Mouse (Mus musculus) retina, adult 2 months (tissue): ENCODE measurements around the gene Cacna1c.

Experiments used
- DNase-seq: peaks from one replicate; pipeline ENCODE4 v3.0.0-alpha.2; 2012; ENCODE audit warnings: low read depth, low spot score

Gene Cacna1c

DNA sequence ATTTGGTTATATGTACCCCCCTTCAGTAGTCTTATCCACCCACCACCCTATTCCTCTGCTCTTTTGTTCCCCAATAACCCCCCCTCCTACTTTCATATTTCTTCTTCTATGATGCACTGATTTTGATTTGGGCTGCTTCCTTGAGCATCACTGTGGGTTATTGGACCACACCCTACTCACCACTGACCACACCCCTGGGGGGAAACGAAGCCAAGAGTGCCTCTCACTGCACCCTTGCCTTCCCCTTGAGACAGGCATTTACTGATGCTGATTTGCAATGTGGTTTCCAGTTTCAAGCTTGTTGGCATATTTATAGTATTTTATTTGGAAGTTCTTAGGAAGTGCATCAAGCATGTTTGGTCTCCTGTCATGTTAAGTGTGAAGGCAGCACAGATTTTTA, 337.8 kb downstream of the Cacna1c start:
- DNase-seq = no peak

GRCm38 (mm10) chr6:118852131-118852530, 344.1 kb downstream of the Cacna1c start:
- DNase-seq = no peak

DNA sequence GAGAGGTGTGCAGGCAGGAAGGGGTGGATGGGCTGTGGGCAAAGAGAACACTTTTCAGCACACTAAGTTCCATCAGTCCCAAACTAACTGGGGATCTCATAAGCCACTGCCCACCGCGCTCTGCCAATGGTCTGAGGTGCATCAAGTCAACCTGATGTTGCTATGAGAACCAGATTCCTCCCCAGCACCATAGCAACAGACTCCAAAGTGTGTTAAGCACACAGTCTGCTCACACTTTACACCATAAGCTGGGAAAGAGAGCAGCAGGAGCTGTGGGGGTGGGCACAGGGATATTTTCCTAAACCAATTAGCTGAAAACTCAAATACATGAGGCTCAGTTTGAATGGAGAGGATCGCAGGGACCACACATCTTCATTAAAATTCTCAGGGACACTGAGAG, 345.1 kb downstream of the Cacna1c start:
- DNase-seq = no peak

DNA sequence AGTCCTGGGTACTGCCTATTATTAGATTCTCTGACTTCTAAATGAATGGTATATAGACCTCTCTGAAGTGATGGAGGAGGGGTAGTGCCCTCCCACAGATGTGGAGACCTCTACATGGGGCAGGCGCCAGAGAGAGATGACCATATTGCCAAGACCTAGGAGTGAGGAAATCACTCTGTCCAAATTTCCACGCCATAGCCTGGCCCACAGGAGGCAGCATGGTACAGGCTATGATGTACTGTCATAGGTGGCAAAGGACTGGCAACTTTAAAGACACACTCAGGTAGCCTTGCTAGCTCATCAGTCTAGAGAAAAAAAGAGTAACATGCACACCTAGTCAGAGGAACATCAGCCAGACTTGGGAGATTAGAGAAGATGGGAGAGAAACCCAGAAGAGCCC, 347.6 kb downstream of the Cacna1c start:
- DNase-seq = no peak

DNA sequence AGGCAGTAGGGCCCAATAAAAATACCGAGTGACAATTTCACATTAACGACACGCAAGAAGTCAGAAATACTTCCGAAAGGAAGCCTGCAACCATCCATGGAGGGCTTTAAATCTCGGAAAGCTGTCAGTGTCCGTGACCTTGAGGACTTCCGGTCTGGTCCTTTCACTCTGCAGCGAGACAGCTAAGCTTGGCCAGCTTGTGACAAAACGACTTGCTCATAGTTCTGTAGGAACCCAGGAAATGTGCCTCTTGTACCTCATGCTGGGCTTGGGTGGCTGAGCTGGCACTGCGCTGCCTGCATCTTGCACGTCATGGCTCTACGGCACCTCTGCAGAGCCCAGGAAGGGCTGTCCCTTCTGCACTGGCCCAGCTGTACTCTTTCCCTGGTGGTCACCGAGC, 348.5 kb downstream of the Cacna1c start:
- DNase-seq = no peak

DNA sequence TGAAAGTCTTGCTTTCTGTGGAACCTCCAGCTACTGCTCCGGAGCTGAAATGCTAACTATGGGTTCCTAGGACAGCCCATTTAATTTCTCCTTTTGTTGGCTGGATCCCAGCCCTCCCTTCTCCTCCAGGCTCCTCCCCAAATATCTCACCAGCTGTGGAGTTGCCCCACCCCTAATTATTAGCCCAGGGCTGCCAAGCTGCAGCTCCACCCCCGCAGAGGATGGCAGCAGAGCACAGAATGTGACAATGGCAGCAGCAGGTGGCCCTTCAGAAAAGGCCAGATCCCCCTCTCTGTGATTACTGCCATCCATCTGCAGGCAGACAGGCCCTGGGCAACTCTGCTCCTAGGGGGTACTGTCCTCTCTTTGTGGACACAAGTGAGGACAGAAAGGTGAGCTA, 350.4 kb downstream of the Cacna1c start:
- DNase-seq = no peak

DNA sequence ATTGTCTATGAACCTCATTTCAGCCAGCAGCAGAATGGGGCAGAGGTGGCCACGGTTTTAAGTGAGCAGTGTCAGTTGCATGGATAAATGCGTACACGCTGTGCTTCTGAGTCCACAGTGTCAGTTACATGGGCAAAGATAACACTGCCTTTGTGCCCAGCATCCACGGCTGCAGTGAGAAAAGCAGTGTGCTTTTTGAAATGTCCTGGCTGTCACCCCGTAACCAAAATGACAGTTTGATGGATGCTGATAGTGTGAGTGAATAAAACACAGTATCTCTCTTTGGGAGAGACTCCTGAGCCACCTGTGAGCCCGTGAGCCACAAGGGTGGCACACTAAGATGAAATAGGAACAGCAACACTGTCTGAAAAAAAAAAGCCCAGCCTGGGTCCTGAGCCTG, 351.0 kb downstream of the Cacna1c start:
- no peak for DNase-seq

GRCm38 (mm10) chr6:118843566-118843965, 352.7 kb downstream of the Cacna1c start:
- DNase-seq = no peak

GRCm38 (mm10) chr6:118841892-118842291, 354.3 kb downstream of the Cacna1c start:
- no peak for DNase-seq

- DNase-seq = no peak
These were observed 357.0 kb downstream of the Cacna1c start for GRCm38 (mm10) chr6:118838919-118839915.

GRCm38 (mm10) chr6:118836693-118837092, 359.5 kb downstream of the Cacna1c start:
- no peak for DNase-seq

- no peak for DNase-seq
These were observed 362.2 kb downstream of the Cacna1c start for GRCm38 (mm10) chr6:118834046-118834445.

DNA sequence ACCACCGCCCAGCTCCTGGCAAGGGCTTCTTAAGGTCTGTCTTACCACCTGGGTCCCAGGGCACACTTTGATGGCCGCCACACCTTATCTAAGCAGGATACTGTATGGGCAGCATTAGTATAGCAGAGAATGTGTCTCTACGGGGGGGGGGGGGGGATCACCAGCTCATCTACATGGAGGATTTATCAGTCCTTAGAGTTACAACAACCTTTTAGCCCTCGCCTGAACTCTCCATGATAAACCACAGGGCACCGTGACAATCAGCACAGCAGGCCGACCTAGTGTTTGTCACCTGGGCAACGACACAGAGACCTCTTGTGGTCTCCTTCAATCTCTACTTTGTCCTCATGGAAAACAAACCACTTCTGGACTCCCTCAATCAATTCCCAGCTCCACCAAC, 363.2 kb downstream of the Cacna1c start:
- DNase-seq = no peak

- no peak for DNase-seq
These were observed 363.6 kb downstream of the Cacna1c start for GRCm38 (mm10) chr6:118832616-118833015.

DNA sequence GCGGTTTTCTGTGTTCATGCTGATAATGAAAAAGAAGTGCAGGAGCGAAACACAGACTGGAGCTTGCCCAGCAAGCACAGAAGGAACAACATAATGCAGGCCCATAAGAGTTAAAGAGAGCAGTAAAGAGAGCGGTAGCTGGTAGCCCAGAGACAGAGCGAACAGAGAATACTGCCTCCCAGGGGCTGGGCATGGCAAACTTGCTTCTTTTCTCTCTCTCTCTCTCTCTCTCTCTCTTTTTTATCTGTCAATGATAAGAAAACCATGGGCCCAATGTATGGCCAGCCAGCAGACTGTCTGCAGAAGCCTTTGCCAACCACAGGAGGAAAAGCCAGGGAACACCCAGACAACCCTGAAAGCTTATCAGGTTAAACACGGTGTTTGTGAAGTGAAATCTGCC, 365.4 kb downstream of the Cacna1c start:
- no peak for DNase-seq

DNA sequence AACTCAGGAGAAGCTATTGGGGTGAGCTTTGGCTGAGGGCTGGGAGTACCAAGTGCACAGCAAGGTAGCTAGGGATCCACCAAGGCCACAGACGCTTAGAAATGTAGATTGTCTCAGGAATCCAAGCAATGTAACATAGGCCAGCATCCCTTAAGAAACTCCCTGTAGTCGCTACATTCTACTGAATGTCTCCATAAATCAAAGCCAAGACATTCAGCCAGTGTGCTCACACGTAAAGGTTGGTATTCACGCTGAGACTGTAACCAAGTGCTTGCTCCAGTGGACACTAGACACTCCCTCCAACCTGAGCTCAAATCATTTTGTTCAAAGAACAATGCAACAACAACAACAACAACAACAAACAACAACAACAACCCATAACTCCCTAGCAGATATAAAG, 368.0 kb downstream of the Cacna1c start:
- no peak for DNase-seq

DNA sequence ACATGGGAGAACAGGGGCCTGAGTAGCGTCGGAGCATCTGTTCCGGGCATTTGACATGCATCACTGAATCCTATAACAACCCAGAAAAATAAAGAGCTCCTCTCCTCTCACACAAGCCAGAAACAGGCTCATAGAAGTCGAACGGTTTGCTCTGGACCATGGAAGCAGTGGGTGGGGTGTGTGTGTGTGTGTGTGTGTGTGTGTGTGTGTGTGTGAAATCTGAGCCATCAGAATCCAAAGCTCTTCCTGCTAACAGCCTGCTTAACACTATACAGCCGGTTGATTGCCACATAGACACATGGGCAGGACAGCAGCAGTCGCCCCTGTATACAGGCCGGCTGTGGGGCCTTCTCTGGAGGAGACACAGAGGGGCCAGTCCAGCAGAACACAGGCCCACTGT, 368.7 kb downstream of the Cacna1c start:
- peak; percentile 11 for DNase-seq

DNA sequence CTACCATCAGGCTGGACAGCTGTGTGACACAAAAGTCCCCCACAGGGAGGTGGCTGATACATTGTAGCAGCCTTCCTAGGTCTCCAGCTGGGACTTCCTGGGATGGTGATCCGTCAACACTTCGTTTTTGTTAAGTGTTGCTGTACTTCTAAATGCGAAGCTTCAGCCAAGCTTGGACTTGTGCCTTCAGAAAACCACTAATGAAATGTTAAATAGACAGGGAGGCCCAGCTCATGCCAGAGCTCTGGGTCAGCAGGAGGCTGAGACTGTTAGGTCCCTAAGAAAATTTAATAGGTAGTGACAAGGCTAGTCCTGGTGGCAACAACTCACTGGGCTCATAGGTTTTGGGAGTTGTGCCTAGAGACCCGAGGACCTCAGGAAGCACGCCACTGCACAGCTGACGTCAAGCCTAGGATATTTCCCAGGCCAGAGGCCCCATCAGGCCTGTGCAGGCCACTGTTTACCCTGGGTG, 370.8 kb downstream of the Cacna1c start:
- DNase-seq = no peak

- DNase-seq = no peak
These were observed 374.7 kb downstream of the Cacna1c start for GRCm38 (mm10) chr6:118821536-118821935.

DNA sequence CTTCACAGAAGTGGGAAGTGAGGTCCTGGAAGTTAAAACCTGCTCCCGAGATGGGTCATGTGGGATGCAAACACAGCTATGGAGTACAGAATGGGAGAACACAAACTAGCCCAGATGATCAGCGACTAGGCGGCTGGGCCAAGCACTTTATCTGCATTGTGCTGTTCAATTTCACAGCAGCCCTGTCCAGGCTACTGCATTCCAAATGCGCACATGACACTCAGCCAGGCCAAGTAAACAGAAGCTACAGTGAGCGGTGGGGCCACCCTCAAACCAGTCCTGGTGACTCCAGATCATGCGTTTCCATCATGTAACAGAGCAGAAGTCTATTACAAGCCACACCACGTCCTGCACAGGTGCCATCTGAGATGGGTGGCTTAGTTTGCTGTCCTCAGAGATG, 376.6 kb downstream of the Cacna1c start:
- DNase-seq = no peak

DNA sequence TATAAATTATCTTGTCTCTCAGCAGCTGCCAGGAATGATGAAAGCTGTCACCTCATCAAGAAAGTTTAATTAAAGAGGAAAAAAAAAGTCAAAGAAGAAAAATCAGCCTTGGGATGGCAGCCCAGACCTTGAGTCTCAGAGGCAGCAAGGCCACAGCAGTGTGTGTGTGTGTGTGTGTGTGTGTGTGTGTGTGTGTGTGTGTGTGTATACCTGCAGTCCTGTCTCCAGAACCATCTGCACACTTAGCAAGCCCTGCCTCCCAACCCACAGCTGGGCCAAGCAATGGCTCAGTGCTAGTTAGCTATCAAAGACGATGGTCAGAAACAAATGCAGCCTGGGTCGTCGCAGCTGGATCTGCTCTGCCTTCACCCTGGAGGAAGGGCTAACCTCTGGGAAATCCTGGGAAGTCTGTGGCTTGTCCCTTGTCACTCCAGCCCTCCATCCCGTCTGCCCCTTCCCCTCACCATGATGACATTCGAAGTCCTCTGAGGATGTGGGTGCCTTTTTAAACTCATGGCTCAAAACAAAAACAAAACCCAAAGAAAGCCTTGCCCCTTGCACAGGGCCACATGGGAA, 378.2 kb downstream of the Cacna1c start:
- no peak for DNase-seq

DNA sequence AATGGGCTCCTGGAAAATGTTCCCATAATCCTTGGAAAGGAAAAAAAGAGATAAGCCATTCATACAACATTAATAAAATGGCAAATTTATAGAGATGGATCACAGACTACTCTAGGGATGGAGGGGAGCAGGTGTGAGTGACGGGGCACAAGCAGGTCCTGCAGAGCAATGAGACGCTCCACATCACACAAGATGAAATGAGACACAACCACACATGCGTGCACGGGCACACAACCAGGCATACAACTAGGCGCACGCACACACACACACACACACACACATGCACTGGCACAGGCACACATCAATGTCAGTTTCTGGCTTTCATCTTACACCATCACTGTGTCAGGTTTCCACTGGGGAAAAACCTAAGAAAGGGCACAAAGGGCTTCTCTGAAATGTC, 380.0 kb downstream of the Cacna1c start:
- no peak for DNase-seq

DNA sequence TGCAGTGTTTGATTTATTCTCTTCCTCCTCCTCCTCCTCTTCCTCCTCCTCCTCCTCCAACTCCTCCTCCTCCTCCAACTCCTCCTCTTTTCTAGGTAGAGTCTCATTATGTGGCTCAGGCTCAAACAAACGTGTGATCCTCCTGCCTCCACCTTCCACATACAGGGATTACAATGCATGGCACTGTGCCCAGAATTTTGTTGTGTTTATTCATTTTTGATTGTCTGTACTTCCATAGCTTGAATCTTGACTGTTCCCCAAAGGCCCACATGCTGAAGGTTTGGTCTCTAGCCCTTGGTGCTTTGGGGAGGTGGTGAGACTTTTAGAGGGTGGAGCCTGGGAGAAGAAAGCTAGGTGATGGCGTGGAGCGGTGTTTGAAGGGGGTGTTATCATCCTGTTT, 383.7 kb downstream of the Cacna1c start:
- no peak for DNase-seq
